Mouse (Mus musculus): ENCODE results near the gene Asb14. TPM values are rescaled to one million over a fixed set of nuclear protein-coding genes. Genes with fewer than 3 reads are reported as not detected.
"Not testable (repeated sequence)": the region's sequence is repeated elsewhere in the genome, so short reads cannot be mapped to it uniquely, and the experiment has no call there.

Gene Asb14
- polyA plus RNA-seq, 1 experiment: not detected

- Histone ChIP-seq H3K9me3 (no peaks in the 10 kb centered on the region), H3K4me3 (replicated peaks) (no peak overlapping the region), H3K4me1 (no peaks in the 10 kb centered on the region), H3K36me3 (replicated peaks; ENCODE audit: low read length) (peaks cover 52% of the 10 kb centered on the region), H3K27me3 (replicated peaks) (no peaks in the 10 kb centered on the region)
- TF ChIP-seq GATA1 (IDR thresholded peaks at IDR 0.05; ENCODE audit: borderline replicate concordance, low read length) (no peak), FLI1 (IDR thresholded peaks at IDR 0.05; ENCODE audit: low read length) (no peak)
These were observed 40.5 kb downstream of the Asb14 start for GRCm38 (mm10) chr14:26934891-26935290.

GRCm38 (mm10) chr14:26935558-26935957, 41.2 kb downstream of the Asb14 start:
- H3K27me3 ChIP-seq (replicated peaks): no peaks in the 10 kb centered on the region
- peaks cover 57% of the 10 kb centered on the region for H3K36me3 ChIP-seq (replicated peaks; ENCODE audit: low read length)
- no peak overlapping the region for H3K4me3 ChIP-seq (replicated peaks)
- H3K4me1 ChIP-seq: no peaks in the 10 kb centered on the region
- no peak for TF ChIP-seq FLI1 (IDR thresholded peaks at IDR 0.05; ENCODE audit: low read length)
- TF ChIP-seq GATA1 (IDR thresholded peaks at IDR 0.05; ENCODE audit: borderline replicate concordance, low read length): no peak
- H3K9me3 ChIP-seq: no peaks in the 10 kb centered on the region

GRCm38 (mm10) chr14:26956139-26956538, 61.8 kb downstream of the Asb14 start:
- Histone ChIP-seq H3K4me1 (peaks cover 12% of the 10 kb centered on the region; the same call in 1 of the 2 replicates), H3K36me3 (replicated peaks; ENCODE audit: low read length) (peaks cover 68% of the 10 kb centered on the region)
- H3K9me3 ChIP-seq; H3K27me3 ChIP-seq (replicated peaks); H3K4me3 ChIP-seq (replicated peaks): not testable (repeated sequence)

- Histone ChIP-seq H3K36me3 (replicated peaks; ENCODE audit: low read length) (peaks cover 60% of the 10 kb centered on the region), H3K4me1 (peaks cover 17% of the 10 kb centered on the region), H3K9me3 (no peaks in the 10 kb centered on the region), H3K27me3 (replicated peaks) (no peaks in the 10 kb centered on the region), H3K4me3 (replicated peaks) (no peak overlapping the region)
- no peak for TF ChIP-seq GATA1 (IDR thresholded peaks at IDR 0.05; ENCODE audit: borderline replicate concordance, low read length)
- no peak for TF ChIP-seq FLI1 (IDR thresholded peaks at IDR 0.05; ENCODE audit: low read length)
These were observed 66.2 kb downstream of the Asb14 start for GRCm38 (mm10) chr14:26960518-26960917.

Other genes starting within 250 kb of the Asb14 start
- 4.6 and 5.2 TPM in 2 replicates for gene Pde12, start 224.7 kb upstream of the Asb14 start, polyA plus RNA-seq (2012; ENCODE audit: insufficient read depth, low replicate concordance)
- not detected in 2 replicates for gene Dnah12, start 201.3 kb upstream of the Asb14 start, polyA plus RNA-seq (2012; ENCODE audit: insufficient read depth, low replicate concordance)
- 0.86 TPM in 1 of 2 replicates, not detected in the other for gene Appl1, start 76.7 kb downstream of the Asb14 start, polyA plus RNA-seq (2012; ENCODE audit: insufficient read depth, low replicate concordance)
- 0.16 TPM in 1 of 2 replicates, not detected in the other for gene Hesx1, start 99.9 kb downstream of the Asb14 start, polyA plus RNA-seq (2012; ENCODE audit: insufficient read depth, low replicate concordance)
- gene Il17rd, start 144.4 kb downstream of the Asb14 start, polyA plus RNA-seq (2012; ENCODE audit: insufficient read depth, low replicate concordance): not detected in 2 replicates
- gene Arhgef3, start 220.3 kb downstream of the Asb14 start, polyA plus RNA-seq (2012; ENCODE audit: insufficient read depth, low replicate concordance): 1.4 and 6.7 TPM in 2 replicates